Mouse (Mus musculus): ENCODE data around the gene Endou. TPM values are rescaled to one million over a fixed set of nuclear protein-coding genes. Genes with fewer than 3 reads are reported as not detected.

Endou gene
- polyA plus RNA-seq, 1 experiment from 2014 or later = 1.1 TPM

- Histone ChIP-seq H3K27me3 (no peaks in the 10 kb centered on the region), H3K27ac (no peak overlapping the region), H3K4me3 (no peak overlapping the region), H3K4me2 (no peak overlapping the region), H3K4me1 (peaks cover 34% of the 10 kb centered on the region), H3K9ac (no peak overlapping the region), H3K9me3 (no peaks in the 10 kb centered on the region), H3K36me3 (peaks cover 4% of the 10 kb centered on the region; the same call in 1 of the 2 replicates)
- no peak for ATAC-seq (ENCODE audit: borderline replicate concordance, extremely low read depth, low FRiP score, low TSS enrichment)
- WGBS = 83% methylated on average over 5 of the region's 5 CpGs
Observed at GRCm38 (mm10) chr15:97752491-97752890, 21.4 kb upstream of the Endou start.

- Histone ChIP-seq H3K4me1 (peaks cover 34% of the 10 kb centered on the region), H3K36me3 (peaks cover 5% of the 10 kb centered on the region; the same call in 1 of the 2 replicates), H3K9me3 (no peaks in the 10 kb centered on the region), H3K27me3 (no peaks in the 10 kb centered on the region), H3K4me2 (no peak overlapping the region), H3K4me3 (no peak overlapping the region), H3K9ac (no peak overlapping the region), H3K27ac (no peak overlapping the region)
- no peak for ATAC-seq (ENCODE audit: borderline replicate concordance, extremely low read depth, low FRiP score, low TSS enrichment)
- WGBS = 69% methylated on average over 2 of the region's 2 CpGs
Observed at GRCm38 (mm10) chr15:97751676-97752075, 20.5 kb upstream of the Endou start.

- Histone ChIP-seq H3K4me3 (no peak overlapping the region), H3K27me3 (no peaks in the 10 kb centered on the region), H3K27ac (peak overlapping the region; percentile 63), H3K4me2 (peak overlapping the region; percentile 24), H3K9me3 (no peaks in the 10 kb centered on the region), H3K4me1 (peaks cover 34% of the 10 kb centered on the region), H3K9ac (no peak overlapping the region), H3K36me3 (peaks cover 4% of the 10 kb centered on the region; the same call in 1 of the 2 replicates)
- WGBS = 5% methylated on average over 12 of the region's 12 CpGs
- peak; percentile 93 for ATAC-seq (ENCODE audit: borderline replicate concordance, extremely low read depth, low FRiP score, low TSS enrichment)
Observed at GRCm38 (mm10) chr15:97750697-97751096, 19.6 kb upstream of the Endou start.

GRCm38 (mm10) chr15:97749841-97750240, 18.7 kb upstream of the Endou start:
- no peak overlapping the region for H3K9ac ChIP-seq
- no peaks in the 10 kb centered on the region for H3K9me3 ChIP-seq
- 76% methylated on average over 13 of the region's 13 CpGs for WGBS
- H3K4me3 ChIP-seq = no peak overlapping the region
- H3K27ac ChIP-seq = peak overlapping the region; percentile 63
- no peaks in the 10 kb centered on the region for H3K27me3 ChIP-seq
- ATAC-seq (ENCODE audit: borderline replicate concordance, extremely low read depth, low FRiP score, low TSS enrichment) = no peak
- H3K4me1 ChIP-seq = peaks cover 32% of the 10 kb centered on the region
- H3K4me2 ChIP-seq = 0 out of 2 replicates have a peak overlapping the region, but pooled peaks have one; percentile 24
- peaks cover 7% of the 10 kb centered on the region; the same call in 1 of the 2 replicates for H3K36me3 ChIP-seq

GRCm38 (mm10) chr15:97749397-97749796, 18.3 kb upstream of the Endou start:
- peaks cover 7% of the 10 kb centered on the region; the same call in 1 of the 2 replicates for H3K36me3 ChIP-seq
- no peaks in the 10 kb centered on the region for H3K9me3 ChIP-seq
- WGBS = 93% methylated on average over 9 of the region's 9 CpGs
- H3K9ac ChIP-seq = no peak overlapping the region
- no peak overlapping the region for H3K27ac ChIP-seq
- H3K4me1 ChIP-seq = peaks cover 27% of the 10 kb centered on the region
- no peak overlapping the region for H3K4me2 ChIP-seq
- no peak for ATAC-seq (ENCODE audit: borderline replicate concordance, extremely low read depth, low FRiP score, low TSS enrichment)
- no peaks in the 10 kb centered on the region for H3K27me3 ChIP-seq
- H3K4me3 ChIP-seq = no peak overlapping the region

GRCm38 (mm10) chr15:97748964-97749363, 17.8 kb upstream of the Endou start:
- no peaks in the 10 kb centered on the region for H3K27me3 ChIP-seq
- peaks cover 23% of the 10 kb centered on the region for H3K4me1 ChIP-seq
- no peak overlapping the region for H3K4me3 ChIP-seq
- H3K36me3 ChIP-seq = peaks cover 7% of the 10 kb centered on the region; the same call in 1 of the 2 replicates
- 90% methylated on average over 4 of the region's 4 CpGs for WGBS
- H3K4me2 ChIP-seq = no peak overlapping the region
- no peak overlapping the region for H3K27ac ChIP-seq
- H3K9ac ChIP-seq = no peak overlapping the region
- no peaks in the 10 kb centered on the region for H3K9me3 ChIP-seq
- ATAC-seq (ENCODE audit: borderline replicate concordance, extremely low read depth, low FRiP score, low TSS enrichment) = no peak

GRCm38 (mm10) chr15:97748309-97748708, 17.2 kb upstream of the Endou start:
- no peak overlapping the region for H3K27ac ChIP-seq
- no peak overlapping the region for H3K9ac ChIP-seq
- ATAC-seq (ENCODE audit: borderline replicate concordance, extremely low read depth, low FRiP score, low TSS enrichment) = no peak
- no peaks in the 10 kb centered on the region for H3K9me3 ChIP-seq
- no peaks in the 10 kb centered on the region for H3K27me3 ChIP-seq
- H3K4me2 ChIP-seq = no peak overlapping the region
- WGBS = 57% methylated on average over 10 of the region's 10 CpGs
- peaks cover 7% of the 10 kb centered on the region; the same call in 1 of the 2 replicates for H3K36me3 ChIP-seq
- H3K4me1 ChIP-seq = peaks cover 22% of the 10 kb centered on the region
- no peak overlapping the region for H3K4me3 ChIP-seq

GRCm38 (mm10) chr15:97747486-97747885, 16.3 kb upstream of the Endou start:
- Histone ChIP-seq H3K9ac (no peak overlapping the region), H3K4me3 (no peak overlapping the region), H3K9me3 (no peaks in the 10 kb centered on the region), H3K27me3 (no peaks in the 10 kb centered on the region), H3K27ac (no peak overlapping the region), H3K4me2 (no peak overlapping the region), H3K36me3 (peaks cover 7% of the 10 kb centered on the region; the same call in 1 of the 2 replicates), H3K4me1 (peaks cover 22% of the 10 kb centered on the region)
- ATAC-seq (ENCODE audit: borderline replicate concordance, extremely low read depth, low FRiP score, low TSS enrichment) = no peak
- WGBS = 80% methylated on average over 4 of the region's 4 CpGs

- H3K4me1 ChIP-seq = peaks cover 20% of the 10 kb centered on the region
- ATAC-seq (ENCODE audit: borderline replicate concordance, extremely low read depth, low FRiP score, low TSS enrichment) = no peak
- peaks cover 7% of the 10 kb centered on the region; the same call in 1 of the 2 replicates for H3K36me3 ChIP-seq
- no peak overlapping the region for H3K27ac ChIP-seq
- H3K4me3 ChIP-seq = no peak overlapping the region
- H3K4me2 ChIP-seq = no peak overlapping the region
- H3K27me3 ChIP-seq = no peaks in the 10 kb centered on the region
- H3K9ac ChIP-seq = no peak overlapping the region
- H3K9me3 ChIP-seq = no peaks in the 10 kb centered on the region
- WGBS = 84% methylated on average over 24 of the region's 24 CpGs
Observed at GRCm38 (mm10) chr15:97746748-97747147, 15.6 kb upstream of the Endou start.

GRCm38 (mm10) chr15:97746278-97746677, 15.1 kb upstream of the Endou start:
- 80% methylated on average over 10 of the region's 10 CpGs for WGBS
- Histone ChIP-seq H3K9ac (no peak overlapping the region), H3K4me3 (no peak overlapping the region), H3K27ac (no peak overlapping the region), H3K27me3 (no peaks in the 10 kb centered on the region), H3K4me2 (no peak overlapping the region), H3K36me3 (peaks cover 7% of the 10 kb centered on the region; the same call in 1 of the 2 replicates), H3K4me1 (peaks cover 18% of the 10 kb centered on the region), H3K9me3 (no peaks in the 10 kb centered on the region)
- ATAC-seq (ENCODE audit: borderline replicate concordance, extremely low read depth, low FRiP score, low TSS enrichment) = no peak

GRCm38 (mm10) chr15:97745331-97745730, 14.2 kb upstream of the Endou start:
- H3K4me3 ChIP-seq = no peak overlapping the region
- H3K36me3 ChIP-seq = peaks cover 7% of the 10 kb centered on the region; the same call in 1 of the 2 replicates
- no peak overlapping the region for H3K4me2 ChIP-seq
- no peaks in the 10 kb centered on the region for H3K27me3 ChIP-seq
- H3K4me1 ChIP-seq = peaks cover 9% of the 10 kb centered on the region
- H3K9ac ChIP-seq = no peak overlapping the region
- H3K9me3 ChIP-seq = no peaks in the 10 kb centered on the region
- peak; percentile 28; the same call in 1 of the 2 replicates for ATAC-seq (ENCODE audit: borderline replicate concordance, extremely low read depth, low FRiP score, low TSS enrichment)
- 47% methylated on average over 10 of the region's 10 CpGs for WGBS
- H3K27ac ChIP-seq = no peak overlapping the region

GRCm38 (mm10) chr15:97744930-97745329, 13.8 kb upstream of the Endou start:
- Histone ChIP-seq H3K27me3 (no peaks in the 10 kb centered on the region), H3K4me3 (no peak overlapping the region), H3K36me3 (peaks cover 7% of the 10 kb centered on the region; the same call in 1 of the 2 replicates), H3K4me1 (peaks cover 5% of the 10 kb centered on the region), H3K27ac (no peak overlapping the region), H3K4me2 (no peak overlapping the region), H3K9ac (no peak overlapping the region), H3K9me3 (no peaks in the 10 kb centered on the region)
- 68% methylated on average over 10 of the region's 10 CpGs for WGBS
- peak; percentile 25; the same call in 1 of the 2 replicates for ATAC-seq (ENCODE audit: borderline replicate concordance, extremely low read depth, low FRiP score, low TSS enrichment)
